Mouse (Mus musculus): ENCODE measurements around the gene Orc5.

- TF ChIP-seq CTCF (IDR thresholded peaks at IDR 0.05; ENCODE audit: insufficient read depth, low read length) = no peak
- TF ChIP-seq POLR2A (IDR thresholded peaks at IDR 0.05; ENCODE audit: borderline replicate concordance, extremely low read depth, low read depth, low read length) = no peak
Observed at GRCm38 (mm10) chr5:22538996-22539600, 11.1 kb downstream of the Orc5 start.

All from lung, adult 2 months (tissue).